Mouse (Mus musculus): ENCODE measurements around the gene Tmtc1. TPM values are rescaled to one million over a fixed set of nuclear protein-coding genes. Genes with fewer than 3 reads are reported as not detected.

Tmtc1 gene
- polyA plus RNA-seq, 1 experiment from 2014 or later: 1.7 TPM

DNA sequence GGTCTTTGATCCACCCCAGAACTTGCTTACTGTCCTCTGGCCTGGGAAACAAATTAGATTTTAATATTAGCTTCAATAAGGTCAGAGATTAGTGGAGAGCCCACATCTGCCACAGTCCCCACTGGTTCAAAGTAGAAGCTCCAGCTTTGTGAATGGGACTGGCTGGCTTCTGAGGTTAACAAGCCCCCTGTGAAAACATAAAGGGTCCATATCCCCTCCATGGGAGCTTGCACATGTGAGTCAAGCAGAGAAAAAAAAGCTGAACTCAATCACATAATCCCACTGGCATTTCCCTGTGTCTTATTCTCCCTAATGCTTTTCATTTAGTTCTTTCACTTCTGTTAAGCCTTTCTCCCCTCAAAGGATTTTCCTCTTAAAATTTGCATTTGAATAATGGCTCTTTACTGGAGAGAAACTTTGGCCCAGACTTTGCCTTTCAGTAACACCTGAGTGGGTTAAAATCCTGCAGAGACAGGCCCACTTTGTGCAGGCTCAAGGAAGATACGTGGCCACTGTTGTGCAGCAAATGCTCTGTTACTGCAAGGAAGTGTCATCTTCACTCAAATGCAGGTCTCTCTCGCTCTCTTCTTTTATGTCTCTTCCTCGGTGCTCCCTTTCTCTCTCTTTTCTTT, 105.7 kb downstream of the Tmtc1 start:
- Histone ChIP-seq H3K9me3 (no peaks in the 10 kb centered on the region), H3K4me2 (no peak overlapping the region), H3K4me3 (no peak overlapping the region), H3K9ac (no peak overlapping the region), H3K27ac (no peak overlapping the region), H3K4me1 (no peaks in the 10 kb centered on the region), H3K27me3 (no peaks in the 10 kb centered on the region), H3K36me3 (no peaks in the 10 kb centered on the region)
- WGBS: 49% methylated on average over 3 of the region's 3 CpGs
- no peak for ATAC-seq (ENCODE audit: insufficient number of reproducible peaks, insufficient read depth, low FRiP score, low TSS enrichment, low read depth)

DNA sequence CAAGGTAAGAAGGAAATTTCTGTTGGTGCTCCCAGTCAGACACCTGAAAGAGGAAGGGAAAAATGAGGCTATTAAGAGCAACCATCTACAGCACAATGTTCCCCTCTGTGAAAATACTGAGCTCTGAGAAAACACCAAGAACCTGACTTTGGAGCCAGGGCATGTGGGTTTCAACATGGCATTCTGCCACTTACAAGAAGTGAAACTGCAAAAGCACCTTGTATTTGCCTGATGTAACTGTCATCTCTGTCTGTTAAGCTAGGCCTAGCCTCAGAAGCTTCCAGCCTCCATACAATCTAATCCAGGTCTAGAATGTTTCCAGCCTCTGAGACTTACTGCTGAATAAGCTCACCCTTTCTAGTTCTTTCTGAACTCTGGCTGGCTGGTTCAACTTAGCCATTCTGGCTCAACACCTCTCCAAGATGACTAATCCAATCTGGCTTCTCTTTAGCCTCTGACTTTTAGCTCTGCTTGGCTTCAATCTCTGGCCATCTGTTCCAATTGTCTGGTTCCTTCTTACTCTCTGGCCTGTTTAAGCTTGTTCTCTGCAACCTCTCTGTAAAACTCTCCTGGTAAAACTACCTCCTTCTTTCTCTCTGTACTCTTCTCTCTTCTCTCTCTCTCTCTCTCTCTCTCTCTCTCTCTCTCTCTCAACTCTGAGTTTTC, 107.8 kb downstream of the Tmtc1 start:
- H3K27ac ChIP-seq: no peak overlapping the region
- H3K4me2 ChIP-seq: no peak overlapping the region
- H3K9me3 ChIP-seq: no peaks in the 10 kb centered on the region
- H3K9ac ChIP-seq: no peak overlapping the region
- H3K36me3 ChIP-seq: no peaks in the 10 kb centered on the region
- no peaks in the 10 kb centered on the region for H3K4me1 ChIP-seq
- no peaks in the 10 kb centered on the region for H3K27me3 ChIP-seq
- H3K4me3 ChIP-seq: no peak overlapping the region
- ATAC-seq (ENCODE audit: insufficient number of reproducible peaks, insufficient read depth, low FRiP score, low TSS enrichment, low read depth): no peak

DNA sequence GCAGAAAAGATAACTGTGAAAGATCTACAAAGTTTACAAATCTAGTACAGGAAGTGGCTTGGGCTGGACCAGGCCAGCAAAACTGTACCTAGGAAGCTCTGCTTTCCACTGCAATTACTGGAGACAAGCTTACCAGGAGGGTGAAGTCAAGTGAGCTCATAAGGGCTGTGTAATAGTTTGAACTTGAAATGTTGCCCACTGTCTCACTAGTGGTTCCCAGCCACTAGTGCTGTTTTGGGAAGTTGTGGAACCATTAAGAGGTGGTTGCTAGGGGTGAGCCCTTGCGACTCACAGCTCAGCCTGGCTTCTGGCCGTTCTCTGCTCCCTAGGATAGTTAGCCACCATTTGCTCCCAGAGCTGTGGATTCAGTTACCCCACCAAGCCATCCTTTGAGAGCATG, 112.3 kb downstream of the Tmtc1 start:
- H3K27me3 ChIP-seq: no peaks in the 10 kb centered on the region
- ATAC-seq (ENCODE audit: insufficient number of reproducible peaks, insufficient read depth, low FRiP score, low TSS enrichment, low read depth): no peak
- H3K36me3 ChIP-seq: no peaks in the 10 kb centered on the region
- no peak overlapping the region for H3K27ac ChIP-seq
- no peaks in the 10 kb centered on the region for H3K4me1 ChIP-seq
- no peak overlapping the region for H3K9ac ChIP-seq
- H3K4me3 ChIP-seq: no peak overlapping the region
- WGBS: 86% methylated on average over 2 of the region's 2 CpGs
- no peaks in the 10 kb centered on the region for H3K9me3 ChIP-seq
- no peak overlapping the region for H3K4me2 ChIP-seq

DNA sequence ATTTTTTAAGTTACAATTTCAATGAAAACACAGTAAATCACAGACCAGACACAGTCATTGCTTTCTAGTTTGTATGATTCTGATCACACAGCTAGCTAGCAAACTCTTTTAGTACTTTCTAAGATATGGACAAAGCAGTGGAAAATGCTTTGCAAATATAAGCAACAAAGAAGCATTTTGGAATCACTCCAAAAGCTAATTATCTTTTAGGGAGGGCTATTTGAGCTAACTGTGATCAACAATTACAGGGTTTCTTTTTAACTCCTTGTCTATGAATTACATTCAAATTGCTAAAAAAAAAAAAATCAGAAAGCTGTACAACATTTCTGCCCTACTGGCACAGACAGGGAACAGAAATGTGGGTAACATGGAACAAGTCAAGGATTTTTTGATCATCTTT, 114.2 kb downstream of the Tmtc1 start:
- no peak overlapping the region for H3K4me2 ChIP-seq
- no peak overlapping the region for H3K4me3 ChIP-seq
- ATAC-seq (ENCODE audit: insufficient number of reproducible peaks, insufficient read depth, low FRiP score, low TSS enrichment, low read depth): no peak

DNA sequence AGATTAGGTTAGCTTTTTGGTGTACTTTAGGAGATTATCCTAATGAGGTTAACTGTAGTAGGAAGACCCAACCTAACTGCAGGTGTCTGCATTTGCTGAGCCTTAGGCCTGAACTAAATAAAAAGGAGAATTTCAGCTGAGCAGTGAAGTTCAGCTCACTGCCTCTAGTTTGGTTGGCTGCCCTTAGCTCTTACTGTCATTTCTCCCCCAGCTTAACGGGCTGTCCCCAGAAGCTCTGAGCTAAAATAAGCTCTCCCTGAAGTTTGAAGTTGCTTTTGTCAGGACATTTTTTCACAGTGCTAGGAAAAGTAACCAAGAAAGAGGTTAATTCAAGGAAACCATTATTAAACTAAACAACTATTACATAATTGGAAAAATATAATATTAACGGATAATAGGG, 115.3 kb downstream of the Tmtc1 start:
- Histone ChIP-seq H3K27me3 (no peaks in the 10 kb centered on the region), H3K4me2 (no peak overlapping the region), H3K9me3 (no peaks in the 10 kb centered on the region), H3K9ac (no peak overlapping the region), H3K4me3 (no peak overlapping the region), H3K27ac (no peak overlapping the region), H3K4me1 (no peaks in the 10 kb centered on the region), H3K36me3 (no peaks in the 10 kb centered on the region)
- 66% methylated on average over 2 of the region's 2 CpGs for WGBS
- ATAC-seq (ENCODE audit: insufficient number of reproducible peaks, insufficient read depth, low FRiP score, low TSS enrichment, low read depth): no peak

More for the DNA sequence above, 114.2 kb downstream of the Tmtc1 start:
- no peaks in the 10 kb centered on the region for H3K9me3 ChIP-seq
- H3K27ac ChIP-seq: no peak overlapping the region
- H3K4me1 ChIP-seq: no peaks in the 10 kb centered on the region
- no peak overlapping the region for H3K9ac ChIP-seq
- no peaks in the 10 kb centered on the region for H3K36me3 ChIP-seq
- no peaks in the 10 kb centered on the region for H3K27me3 ChIP-seq

DNA sequence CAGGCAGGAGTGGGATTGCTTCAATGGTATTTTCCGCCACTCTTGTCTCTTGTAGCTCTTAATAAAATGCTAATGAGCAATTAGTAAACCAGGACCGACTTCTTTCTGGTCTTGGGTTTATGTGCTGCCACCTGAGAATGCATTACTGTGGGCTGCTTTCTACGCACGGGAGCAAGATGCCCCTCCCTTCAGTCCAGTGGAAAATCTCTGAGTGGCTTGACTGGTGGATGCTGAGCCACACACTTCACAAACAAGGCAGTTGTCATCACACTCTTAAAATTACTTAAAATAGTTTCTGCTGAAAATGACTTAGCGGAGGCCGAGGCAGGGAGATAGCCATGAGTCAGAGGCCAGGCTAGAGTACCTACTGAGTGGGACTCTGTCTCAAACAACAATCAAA, 116.1 kb downstream of the Tmtc1 start:
- Histone ChIP-seq H3K27me3 (no peaks in the 10 kb centered on the region), H3K9me3 (no peaks in the 10 kb centered on the region), H3K4me2 (no peak overlapping the region), H3K36me3 (no peaks in the 10 kb centered on the region), H3K4me3 (no peak overlapping the region), H3K9ac (no peak overlapping the region), H3K4me1 (no peaks in the 10 kb centered on the region), H3K27ac (no peak overlapping the region)
- 78% methylated on average over 6 of the region's 6 CpGs for WGBS
- no peak for ATAC-seq (ENCODE audit: insufficient number of reproducible peaks, insufficient read depth, low FRiP score, low TSS enrichment, low read depth)

DNA sequence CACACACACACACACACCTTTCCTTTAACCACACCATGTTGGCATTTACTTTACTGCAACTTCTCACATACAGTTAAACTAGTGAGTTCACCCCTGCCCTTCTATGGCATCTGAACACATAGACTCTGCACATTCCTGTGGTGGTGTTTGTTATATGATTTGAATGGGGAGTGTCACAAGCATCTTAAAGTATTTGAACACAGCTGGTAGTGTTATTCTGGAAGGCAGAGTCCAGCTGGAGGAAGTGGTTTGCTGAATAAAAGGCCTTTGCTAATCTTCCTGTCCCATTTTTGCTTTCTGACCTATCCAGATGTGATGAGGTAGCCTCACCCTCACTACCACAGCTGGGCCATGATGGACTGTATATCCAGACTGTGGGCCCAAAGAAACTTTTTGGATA, 125.5 kb downstream of the Tmtc1 start:
- no peak for ATAC-seq (ENCODE audit: insufficient number of reproducible peaks, insufficient read depth, low FRiP score, low TSS enrichment, low read depth)
- Histone ChIP-seq H3K4me3 (no peak overlapping the region), H3K9me3 (no peaks in the 10 kb centered on the region), H3K27me3 (no peaks in the 10 kb centered on the region), H3K36me3 (no peaks in the 10 kb centered on the region), H3K4me2 (no peak overlapping the region), H3K4me1 (peaks cover 10% of the 10 kb centered on the region), H3K27ac (no peak overlapping the region), H3K9ac (no peak overlapping the region)

DNA sequence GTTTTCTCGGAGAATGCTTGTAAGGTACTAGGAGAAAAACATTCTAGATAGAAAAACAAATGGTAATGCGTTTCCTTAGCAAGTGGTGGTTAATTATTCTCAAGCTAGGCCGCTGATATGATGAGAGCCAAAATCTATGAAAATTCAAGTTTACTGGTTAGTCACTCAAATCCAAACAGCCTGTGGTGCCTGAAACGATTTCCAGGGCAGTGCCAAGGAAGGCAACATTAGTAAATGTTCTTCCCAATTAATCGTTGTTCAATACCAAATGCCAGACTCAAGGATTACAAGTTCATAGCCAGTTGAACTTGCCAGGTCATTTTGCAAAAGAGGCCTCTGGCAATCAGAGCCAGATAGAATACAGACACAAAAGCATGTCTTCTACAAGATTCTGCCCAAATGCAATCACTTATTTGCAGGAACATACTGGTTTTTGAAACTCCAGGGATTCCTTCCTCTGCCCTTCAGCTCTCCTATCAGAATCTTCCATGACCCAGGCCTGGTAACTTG, 128.6 kb downstream of the Tmtc1 start:
- Histone ChIP-seq H3K4me3 (no peak overlapping the region), H3K4me1 (peaks cover 17% of the 10 kb centered on the region), H3K4me2 (no peak overlapping the region), H3K27ac (no peak overlapping the region), H3K27me3 (no peaks in the 10 kb centered on the region), H3K36me3 (no peaks in the 10 kb centered on the region), H3K9ac (no peak overlapping the region), H3K9me3 (no peaks in the 10 kb centered on the region)
- WGBS: 73% methylated on average over 5 of the region's 5 CpGs
- ATAC-seq (ENCODE audit: insufficient number of reproducible peaks, insufficient read depth, low FRiP score, low TSS enrichment, low read depth): no peak

DNA sequence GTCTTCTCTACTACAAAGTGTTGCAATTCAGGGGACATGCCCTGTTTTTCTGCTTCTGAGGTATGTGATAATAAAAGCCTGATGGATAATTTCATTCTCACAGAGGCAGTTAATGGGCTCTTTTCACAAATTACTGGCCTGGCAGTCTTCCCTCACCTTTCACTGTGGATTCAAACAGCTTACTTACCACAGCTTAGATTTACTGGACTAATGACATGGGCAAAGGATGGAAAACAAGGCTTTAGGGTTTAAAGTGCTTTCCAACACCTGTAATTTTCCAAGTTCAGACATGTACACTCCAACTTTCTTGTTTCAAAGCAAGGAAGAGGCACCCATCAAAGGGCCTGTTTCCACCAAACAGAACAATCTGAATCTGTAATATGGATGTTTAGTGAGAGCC, 129.1 kb downstream of the Tmtc1 start:
- H3K9me3 ChIP-seq: no peaks in the 10 kb centered on the region
- H3K27me3 ChIP-seq: no peaks in the 10 kb centered on the region
- H3K4me3 ChIP-seq: no peak overlapping the region
- no peak overlapping the region for H3K27ac ChIP-seq
- H3K36me3 ChIP-seq: no peaks in the 10 kb centered on the region
- ATAC-seq (ENCODE audit: insufficient number of reproducible peaks, insufficient read depth, low FRiP score, low TSS enrichment, low read depth): no peak
- peaks cover 17% of the 10 kb centered on the region for H3K4me1 ChIP-seq
- H3K9ac ChIP-seq: no peak overlapping the region
- no peak overlapping the region for H3K4me2 ChIP-seq

DNA sequence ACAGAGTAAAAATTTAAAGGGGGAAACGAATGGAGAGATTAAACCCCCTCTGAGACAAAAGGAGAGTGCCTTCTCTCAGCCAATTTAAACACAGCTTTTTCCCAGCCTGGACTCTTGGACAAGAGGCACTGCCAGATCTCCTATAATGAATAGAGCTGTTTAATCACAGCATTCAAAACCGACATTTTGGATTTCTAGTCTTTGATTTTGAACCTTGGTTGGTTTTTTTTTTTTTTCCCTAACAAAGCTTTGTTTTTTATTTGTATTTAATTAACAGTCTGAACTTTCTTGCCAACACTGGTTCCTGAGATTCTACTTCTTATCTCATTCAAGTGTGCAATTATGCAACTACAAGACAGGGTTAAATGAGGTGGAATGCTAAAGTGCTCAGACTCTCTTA, 133.2 kb downstream of the Tmtc1 start:
- Histone ChIP-seq H3K27me3 (no peaks in the 10 kb centered on the region), H3K27ac (no peak overlapping the region), H3K9ac (no peak overlapping the region), H3K4me2 (no peak overlapping the region), H3K4me3 (no peak overlapping the region), H3K36me3 (no peaks in the 10 kb centered on the region), H3K4me1 (peaks cover 9% of the 10 kb centered on the region; the same call in 1 of the 2 replicates), H3K9me3 (no peaks in the 10 kb centered on the region)
- no peak for ATAC-seq (ENCODE audit: insufficient number of reproducible peaks, insufficient read depth, low FRiP score, low TSS enrichment, low read depth)
- 44% methylated on average over 2 of the region's 2 CpGs for WGBS

DNA sequence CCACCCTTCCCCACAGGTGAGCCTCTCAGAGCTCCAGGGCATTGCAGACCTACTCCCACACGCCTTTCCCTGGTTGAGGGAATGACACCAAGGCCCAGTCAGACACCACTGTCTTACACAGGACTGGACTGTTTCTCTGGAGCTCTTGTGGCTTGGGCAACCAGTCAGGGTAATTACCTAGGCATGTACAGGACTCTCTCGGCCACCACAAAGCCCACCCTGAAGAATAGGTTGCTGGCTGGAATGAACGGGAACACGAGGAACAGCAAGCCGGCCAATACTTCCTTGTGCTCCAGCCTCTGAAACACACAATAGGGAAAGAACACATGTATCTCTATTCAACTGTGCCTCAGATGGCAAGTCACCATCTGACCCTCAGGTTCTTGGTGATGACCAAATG, 138.4 kb downstream of the Tmtc1 start:
- H3K36me3 ChIP-seq: no peaks in the 10 kb centered on the region
- no peaks in the 10 kb centered on the region for H3K27me3 ChIP-seq
- no peak overlapping the region for H3K4me2 ChIP-seq
- H3K9ac ChIP-seq: no peak overlapping the region
- no peaks in the 10 kb centered on the region for H3K9me3 ChIP-seq
- H3K4me1 ChIP-seq: no peaks in the 10 kb centered on the region
- H3K27ac ChIP-seq: no peak overlapping the region
- no peak overlapping the region for H3K4me3 ChIP-seq
- 84% methylated on average over 5 of the region's 5 CpGs for WGBS
- ATAC-seq (ENCODE audit: insufficient number of reproducible peaks, insufficient read depth, low FRiP score, low TSS enrichment, low read depth): no peak

DNA sequence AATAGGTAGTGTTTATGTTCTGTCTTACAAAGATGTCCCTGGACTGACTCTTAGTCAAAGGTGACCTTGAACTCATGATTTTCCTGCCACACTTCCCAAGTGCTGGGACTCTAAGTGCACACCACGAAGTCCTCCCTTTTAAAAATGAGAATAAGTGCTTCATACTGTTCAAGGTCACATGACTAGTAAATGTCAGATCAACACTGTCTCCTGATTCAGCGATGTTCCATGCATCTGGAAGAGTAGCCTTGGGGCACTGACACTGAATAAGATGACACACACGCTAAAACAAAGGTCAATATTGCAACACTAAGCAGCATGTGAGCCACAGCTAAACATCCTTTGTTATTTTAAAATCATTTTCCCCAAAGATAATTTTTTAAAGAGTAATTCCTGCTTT, 139.0 kb downstream of the Tmtc1 start:
- 70% methylated on average over 3 of the region's 3 CpGs for whole genome bisulfite sequencing
- ATAC-seq (ENCODE audit: insufficient number of reproducible peaks, insufficient read depth, low FRiP score, low TSS enrichment, low read depth): no peak

More for the DNA sequence above, 139.0 kb downstream of the Tmtc1 start:
- no peaks in the 10 kb centered on the region for H3K27me3 ChIP-seq
- H3K9me3 ChIP-seq: no peaks in the 10 kb centered on the region
- H3K9ac ChIP-seq: no peak overlapping the region
- no peak overlapping the region for H3K27ac ChIP-seq
- no peaks in the 10 kb centered on the region for H3K4me1 ChIP-seq
- no peak overlapping the region for H3K4me3 ChIP-seq
- no peaks in the 10 kb centered on the region for H3K36me3 ChIP-seq
- no peak overlapping the region for H3K4me2 ChIP-seq

Data from embryonic facial prominence, embryonic 13.5 days (tissue).